Mouse (Mus musculus): ENCODE results near the gene Tyms. TPM values are rescaled to one million over a fixed set of nuclear protein-coding genes. Genes with fewer than 3 reads are reported as not detected.
A peak's percentile ranks its signal among the peaks of the same experiment; 100 is the strongest.

Gene Tyms
- polyA plus RNA-seq, 1 experiment, result 4.8 TPM

- Histone ChIP-seq H3K4me3 (ENCODE audit: control insufficient read depth, low read depth, low read length) (no peak overlapping the region), H3K4me1 (ENCODE audit: control insufficient read depth, insufficient read depth, low read length) (peaks cover 15% of the 10 kb centered on the region), H3K27me3 (ENCODE audit: control insufficient read depth, insufficient read depth, low read length) (peaks cover 2% of the 10 kb centered on the region), H3K27ac (ENCODE audit: control insufficient read depth, insufficient read depth, low read depth, low read length) (no peak overlapping the region), H3K36me3 (ENCODE audit: control insufficient read depth, insufficient read depth, low read length) (no peaks in the 10 kb centered on the region)
- TF ChIP-seq CTCF (IDR thresholded peaks at IDR 0.05; ENCODE audit: control insufficient read depth, insufficient read depth, insufficient replicate concordance, low read depth, low read length) (no peak), POLR2A (IDR thresholded peaks at IDR 0.05; ENCODE audit: control insufficient read depth, low read depth, low read length) (no peak)
Observed at GRCm38 (mm10) chr5:30107611-30108041, 34.2 kb upstream of the Tyms start.

GRCm38 (mm10) chr5:30107186-30107585 lies 33.8 kb upstream of the Tyms start:
- TF ChIP-seq CTCF (IDR thresholded peaks at IDR 0.05; ENCODE audit: control insufficient read depth, insufficient read depth, insufficient replicate concordance, low read depth, low read length) (no peak), POLR2A (IDR thresholded peaks at IDR 0.05; ENCODE audit: control insufficient read depth, low read depth, low read length) (no peak)
- Histone ChIP-seq H3K4me1 (ENCODE audit: control insufficient read depth, insufficient read depth, low read length) (peaks cover 15% of the 10 kb centered on the region), H3K27ac (ENCODE audit: control insufficient read depth, insufficient read depth, low read depth, low read length) (no peak overlapping the region), H3K4me3 (ENCODE audit: control insufficient read depth, low read depth, low read length) (no peak overlapping the region), H3K27me3 (ENCODE audit: control insufficient read depth, insufficient read depth, low read length) (peaks cover 2% of the 10 kb centered on the region), H3K36me3 (ENCODE audit: control insufficient read depth, insufficient read depth, low read length) (no peaks in the 10 kb centered on the region)

GRCm38 (mm10) chr5:30106756-30107155 lies 33.3 kb upstream of the Tyms start:
- H3K27ac ChIP-seq (ENCODE audit: control insufficient read depth, insufficient read depth, low read depth, low read length), result no peak overlapping the region
- H3K4me1 ChIP-seq (ENCODE audit: control insufficient read depth, insufficient read depth, low read length), result peaks cover 15% of the 10 kb centered on the region

GRCm38 (mm10) chr5:30105668-30106300 lies 32.4 kb upstream of the Tyms start, which contains the start of gene 3110082J24Rik:
TSS of gene 3110082J24Rik (minus strand) at chr5:30106086.
- H3K4me1 ChIP-seq (ENCODE audit: control insufficient read depth, insufficient read depth, low read length), result peaks cover 11% of the 10 kb centered on the region
- H3K27ac ChIP-seq (ENCODE audit: control insufficient read depth, insufficient read depth, low read depth, low read length), result no peak within 1 kb of the TSS
- peaks cover 2% of the 10 kb centered on the region for H3K27me3 ChIP-seq (ENCODE audit: control insufficient read depth, insufficient read depth, low read length)

More at GRCm38 (mm10) chr5:30106756-30107155, 33.3 kb upstream of the Tyms start:
- H3K4me3 ChIP-seq (ENCODE audit: control insufficient read depth, low read depth, low read length), result no peak overlapping the region
- peaks cover 2% of the 10 kb centered on the region for H3K27me3 ChIP-seq (ENCODE audit: control insufficient read depth, insufficient read depth, low read length)
- TF ChIP-seq POLR2A (IDR thresholded peaks at IDR 0.05; ENCODE audit: control insufficient read depth, low read depth, low read length) (no peak), CTCF (IDR thresholded peaks at IDR 0.05; ENCODE audit: control insufficient read depth, insufficient read depth, insufficient replicate concordance, low read depth, low read length) (no peak)
- no peaks in the 10 kb centered on the region for H3K36me3 ChIP-seq (ENCODE audit: control insufficient read depth, insufficient read depth, low read length)

DNA sequence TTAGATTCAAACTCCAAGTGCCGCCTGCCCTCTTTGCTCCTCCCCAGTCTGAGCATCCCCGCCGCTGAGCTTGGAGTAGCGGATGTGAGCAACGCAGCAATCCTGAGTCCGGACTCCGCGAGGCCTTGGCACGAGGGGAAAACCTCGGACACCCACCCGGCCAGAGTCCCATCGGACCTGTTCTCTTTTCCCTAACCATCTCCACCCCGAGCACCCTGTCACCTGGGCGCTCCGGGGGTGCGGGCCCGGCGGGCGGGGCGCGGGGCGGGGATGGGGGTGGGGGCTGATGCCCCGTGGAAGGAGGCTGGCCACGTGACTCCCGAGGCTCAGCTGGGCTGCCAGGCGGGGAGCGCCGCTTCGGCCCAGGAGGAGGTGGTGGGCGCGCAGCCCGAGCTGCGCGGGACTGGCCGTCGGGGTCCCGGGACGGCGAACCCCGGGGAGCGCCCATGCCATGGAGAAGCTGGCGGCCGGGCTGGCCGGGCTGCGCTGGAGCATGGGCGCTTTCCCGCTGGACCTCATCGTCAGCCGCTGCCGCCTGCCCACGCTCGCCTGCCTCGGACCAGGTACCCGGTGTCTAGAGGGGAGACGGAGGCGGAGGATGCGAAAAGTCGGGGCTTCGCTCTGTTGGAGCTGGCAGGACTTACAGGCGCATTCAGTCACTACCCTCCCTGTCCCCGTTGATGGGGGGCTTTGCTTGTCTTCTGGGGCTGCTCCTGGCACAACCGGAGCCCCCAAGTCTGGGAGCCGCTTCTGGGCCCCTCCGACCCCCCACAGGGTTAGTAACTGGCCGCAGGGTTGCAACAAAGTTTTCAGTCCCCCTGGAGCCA lies 31.6 kb upstream of the Tyms start, which contains the start of gene Garem2:
Garem2 (plus strand) TSS at position 321 of the 827 bp plus-strand sequence.
- Histone ChIP-seq H3K27ac (ENCODE audit: control insufficient read depth, insufficient read depth, low read depth, low read length) (no peak within 1 kb of the TSS), H3K4me3 (ENCODE audit: control insufficient read depth, low read depth, low read length) (peak within 1 kb of the TSS; percentile 73), H3K27me3 (ENCODE audit: control insufficient read depth, insufficient read depth, low read length) (peaks cover 2% of the 10 kb centered on the region), H3K36me3 (ENCODE audit: control insufficient read depth, insufficient read depth, low read length) (no peaks in the 10 kb centered on the region), H3K4me1 (ENCODE audit: control insufficient read depth, insufficient read depth, low read length) (peaks cover 6% of the 10 kb centered on the region)
- TF ChIP-seq CTCF (IDR thresholded peaks at IDR 0.05; ENCODE audit: control insufficient read depth, insufficient read depth, insufficient replicate concordance, low read depth, low read length), result no peak
- no peak for TF ChIP-seq POLR2A (IDR thresholded peaks at IDR 0.05; ENCODE audit: control insufficient read depth, low read depth, low read length)

More at GRCm38 (mm10) chr5:30105668-30106300, 32.4 kb upstream of the Tyms start, which contains the start of gene 3110082J24Rik:
- Histone ChIP-seq H3K4me3 (ENCODE audit: control insufficient read depth, low read depth, low read length) (peak within 1 kb of the TSS; percentile 73), H3K36me3 (ENCODE audit: control insufficient read depth, insufficient read depth, low read length) (no peaks in the 10 kb centered on the region)
- TF ChIP-seq POLR2A (IDR thresholded peaks at IDR 0.05; ENCODE audit: control insufficient read depth, low read depth, low read length) (no peak), CTCF (IDR thresholded peaks at IDR 0.05; ENCODE audit: control insufficient read depth, insufficient read depth, insufficient replicate concordance, low read depth, low read length) (no peak)

DNA sequence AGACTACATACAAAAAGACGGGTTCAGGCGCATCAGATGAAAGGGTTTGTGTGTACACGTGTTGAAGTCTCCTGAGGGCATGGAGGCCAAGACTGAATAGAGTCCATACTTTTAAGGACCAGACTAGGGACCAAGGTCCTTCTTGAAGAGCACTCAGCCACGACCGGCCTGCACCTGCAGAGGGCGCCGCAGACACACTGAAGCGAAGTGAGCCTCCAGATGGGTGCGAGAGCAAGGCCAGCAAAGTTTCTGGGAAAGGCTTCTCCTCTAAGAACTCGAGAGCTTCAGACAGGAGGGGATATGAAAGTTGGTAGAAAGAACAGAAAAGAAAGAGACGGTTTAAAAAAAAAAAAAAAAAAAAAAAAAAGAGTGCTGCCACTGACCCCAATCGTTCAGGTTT lies 30.9 kb upstream of the Tyms start:
- TF ChIP-seq CTCF (IDR thresholded peaks at IDR 0.05; ENCODE audit: control insufficient read depth, insufficient read depth, insufficient replicate concordance, low read depth, low read length), result peak; percentile 57; the same call in 1 of the 2 replicates
- no peak for TF ChIP-seq POLR2A (IDR thresholded peaks at IDR 0.05; ENCODE audit: control insufficient read depth, low read depth, low read length)
- no peak overlapping the region for H3K27ac ChIP-seq (ENCODE audit: control insufficient read depth, insufficient read depth, low read depth, low read length)
- H3K36me3 ChIP-seq (ENCODE audit: control insufficient read depth, insufficient read depth, low read length), result no peaks in the 10 kb centered on the region
- peaks cover 6% of the 10 kb centered on the region for H3K4me1 ChIP-seq (ENCODE audit: control insufficient read depth, insufficient read depth, low read length)
- H3K4me3 ChIP-seq (ENCODE audit: control insufficient read depth, low read depth, low read length), result no peak overlapping the region
- H3K27me3 ChIP-seq (ENCODE audit: control insufficient read depth, insufficient read depth, low read length), result peaks cover 2% of the 10 kb centered on the region

- Histone ChIP-seq H3K27ac (ENCODE audit: control insufficient read depth, insufficient read depth, low read depth, low read length) (no peak overlapping the region), H3K27me3 (ENCODE audit: control insufficient read depth, insufficient read depth, low read length) (peaks cover 2% of the 10 kb centered on the region), H3K4me3 (ENCODE audit: control insufficient read depth, low read depth, low read length) (no peak overlapping the region), H3K36me3 (ENCODE audit: control insufficient read depth, insufficient read depth, low read length) (no peaks in the 10 kb centered on the region), H3K4me1 (ENCODE audit: control insufficient read depth, insufficient read depth, low read length) (peaks cover 6% of the 10 kb centered on the region)
- TF ChIP-seq POLR2A (IDR thresholded peaks at IDR 0.05; ENCODE audit: control insufficient read depth, low read depth, low read length) (no peak), CTCF (IDR thresholded peaks at IDR 0.05; ENCODE audit: control insufficient read depth, insufficient read depth, insufficient replicate concordance, low read depth, low read length) (no peak)
Observed at GRCm38 (mm10) chr5:30103340-30103739, 29.9 kb upstream of the Tyms start.
